Mouse (Mus musculus) left cerebral cortex, adult 8-10 months (tissue): Measurements from ENCODE around the gene Olfr811. TPM values are rescaled to one million over a fixed set of nuclear protein-coding genes. Genes with fewer than 3 reads are reported as not detected.

Source experiments
- DNase-seq, 2 experiments: peaks; one replicate each; pipeline ENCODE4 v3.0.0; 2022; ENCODE audit warnings: low spot score in 2 of 2
- total RNA-seq, 4 experiments: library from RNA; stranded (reverse); gene quantifications; 2 replicates each; pipeline ENCODE4 v1.2.4; 2022

Gene Olfr811
- total RNA-seq = not detected

GRCm38 (mm10) chr10:129804296-129804695 is at the start of gene Olfr811:
Gene Olfr811, minus strand, starts transcription at chr10:129804396.
- no peak for DNase-seq

GRCm38 (mm10) chr10:129847343-129847742 is 43.1 kb upstream of the Olfr811 start:
- no peak for DNase-seq

GRCm38 (mm10) chr10:129845994-129846393 is 41.8 kb upstream of the Olfr811 start, which contains the start of gene Olfr812:
Gene Olfr812, minus strand, starts transcription at chr10:129846094.
- DNase-seq = no peak

- no peak for DNase-seq
These were observed 9.4 kb downstream of the Olfr811 start, which contains the start of gene Olfr810 for GRCm38 (mm10) chr10:129794817-129795216. Gene Olfr810, minus strand, starts transcription at chr10:129794917.

- no peak for DNase-seq
These were observed 26.1 kb downstream of the Olfr811 start for GRCm38 (mm10) chr10:129778123-129778522.

- no peak for DNase-seq
These were observed 29.9 kb downstream of the Olfr811 start, which contains the start of gene Olfr809 for GRCm38 (mm10) chr10:129774338-129774737. Gene Olfr809, plus strand, starts transcription at chr10:129774638.

GRCm38 (mm10) chr10:129765182-129765581 is 39.0 kb downstream of the Olfr811 start, which contains the start of gene Olfr808:
Gene Olfr808, plus strand, starts transcription at chr10:129765482.
- DNase-seq = no peak

GRCm38 (mm10) chr10:129757693-129758092 is 46.5 kb downstream of the Olfr811 start, which contains the start of gene Olfr807:
Gene Olfr807, minus strand, starts transcription at chr10:129757793.
- DNase-seq = no peak

Other genes with a start within 250 kb of the Olfr811 start
- gene Olfr794, start 236.7 kb downstream of the Olfr811 start, total RNA-seq = not detected
- gene Olfr796, start 191.8 kb downstream of the Olfr811 start, total RNA-seq = not detected
- gene Olfr798, start 176.5 kb downstream of the Olfr811 start, total RNA-seq = not detected
- not detected for gene Olfr799, start 166.9 kb downstream of the Olfr811 start, total RNA-seq
- gene Olfr800, start 146.7 kb downstream of the Olfr811 start, total RNA-seq = not detected
- not detected for gene Olfr801, start 130.5 kb downstream of the Olfr811 start, total RNA-seq
- under 1 TPM in 1 of 4 experiments, not detected in 3; 0.11 TPM for gene Olfr802, start 116.2 kb downstream of the Olfr811 start, total RNA-seq
- gene Olfr803, start 110.1 kb downstream of the Olfr811 start, total RNA-seq = not detected
- not detected for gene Olfr804, start 101.2 kb downstream of the Olfr811 start, total RNA-seq
- not detected for gene Olfr805, start 75.0 kb downstream of the Olfr811 start, total RNA-seq
- not detected for gene Olfr806, start 62.5 kb downstream of the Olfr811 start, total RNA-seq
- not detected for gene Olfr807, start 46.6 kb downstream of the Olfr811 start, total RNA-seq
- not detected for gene Olfr808, start 38.9 kb downstream of the Olfr811 start, total RNA-seq
- not detected for gene Olfr809, start 29.8 kb downstream of the Olfr811 start, total RNA-seq
- not detected for gene Olfr810, start 9.5 kb downstream of the Olfr811 start, total RNA-seq
- gene Olfr812, start 41.7 kb upstream of the Olfr811 start, total RNA-seq = not detected
- not detected for gene Olfr813, start 51.0 kb upstream of the Olfr811 start, total RNA-seq
- gene Olfr814, start 75.5 kb upstream of the Olfr811 start, total RNA-seq = not detected
- gene Olfr815, start 101.5 kb upstream of the Olfr811 start, total RNA-seq = not detected
- not detected for gene Olfr816, start 111.2 kb upstream of the Olfr811 start, total RNA-seq
- gene Olfr818, start 144.7 kb upstream of the Olfr811 start, total RNA-seq = not detected
- not detected for gene Olfr819, start 162.9 kb upstream of the Olfr811 start, total RNA-seq
- gene Olfr247, start 171.7 kb upstream of the Olfr811 start, total RNA-seq = not detected
- gene Gm10310, start 180.7 kb upstream of the Olfr811 start, total RNA-seq = not detected
- not detected for gene Olfr820, start 208.2 kb upstream of the Olfr811 start, total RNA-seq
- not detected for gene Olfr821, start 226.0 kb upstream of the Olfr811 start, total RNA-seq